Mouse (Mus musculus) erythroid progenitor cell, adult 5-6 weeks (primary cell): ENCODE measurements around the gene Pemt. TPM values are rescaled to one million over a fixed set of nuclear protein-coding genes. Genes with fewer than 3 reads are reported as not detected.

Experiments
- ATAC-seq: replicated peaks from 2 replicates; pipeline ENCODE4 v1.8.0; 2016; ENCODE audit warnings: moderate number of reproducible peaks, mild to moderate bottlenecking, moderate TSS enrichment, inconsistent platforms; ENCODE audit not compliant: poor library complexity, low FRiP score, severe bottlenecking
- total RNA-seq, 2 experiments: library from RNA; stranded (forward) in 1 of 2; stranded (reverse) in 1 of 2; fragments of 150-400 nt in 1 of 2; fragments of 186-747, 209-891 nt in 1 of 2; gene quantifications; 2 replicates each; pipeline versions ENCODE4 v1.2.3 to v1.2.4; 2015 to 2017; ENCODE audit warnings: low replicate concordance in 2 of 2

The Pemt gene
- total RNA-seq, 2 experiments from 2014 or later, result not detected

DNA sequence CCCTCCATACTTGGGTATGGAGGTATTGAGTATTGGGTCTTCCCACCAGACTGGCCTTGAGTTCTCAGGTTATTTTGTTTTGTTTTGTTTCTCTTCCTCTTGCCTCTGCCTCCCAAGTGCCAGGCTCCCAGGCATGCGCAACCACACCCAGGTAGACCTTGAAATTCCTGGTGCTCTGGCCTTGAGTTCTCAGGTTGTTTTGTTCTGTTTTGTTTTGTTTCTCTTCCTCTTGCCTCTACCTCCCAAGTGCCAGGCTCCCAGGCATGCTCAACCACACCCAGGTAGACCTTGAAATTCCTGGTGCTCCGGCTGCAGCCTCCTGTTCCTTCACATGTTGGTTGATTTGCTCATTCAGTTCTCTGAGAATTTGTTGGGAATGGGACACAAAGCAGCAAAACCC, 13.7 kb upstream of the Pemt start:
- no peak for ATAC-seq

GRCm38 (mm10) chr11:60058441-60058840, 12.2 kb upstream of the Pemt start:
- no peak for ATAC-seq

DNA sequence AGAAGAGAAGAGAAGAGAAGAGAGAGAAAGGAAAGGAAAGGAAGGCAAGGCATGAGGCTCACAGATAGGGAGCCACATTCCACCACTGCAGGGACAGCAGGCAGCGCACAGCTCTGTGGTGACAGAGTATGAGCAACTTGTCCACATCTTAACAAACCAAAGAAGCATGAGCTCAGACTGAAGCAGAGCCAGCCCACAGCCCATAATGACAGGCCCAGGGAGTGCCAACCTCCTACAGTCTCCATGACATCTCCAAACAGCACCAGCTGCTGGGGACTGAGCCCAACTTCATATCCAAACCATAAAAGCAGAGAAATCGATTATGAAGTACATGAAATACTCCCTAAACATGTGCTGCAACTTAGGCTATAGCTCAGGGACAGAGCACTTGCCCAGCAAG, 11.7 kb upstream of the Pemt start:
- ATAC-seq, result no peak

GRCm38 (mm10) chr11:60056520-60056919, 10.2 kb upstream of the Pemt start:
- ATAC-seq, result no peak

- no peak for ATAC-seq
Measured at GRCm38 (mm10) chr11:60048841-60049240, 2.6 kb upstream of the Pemt start.

DNA sequence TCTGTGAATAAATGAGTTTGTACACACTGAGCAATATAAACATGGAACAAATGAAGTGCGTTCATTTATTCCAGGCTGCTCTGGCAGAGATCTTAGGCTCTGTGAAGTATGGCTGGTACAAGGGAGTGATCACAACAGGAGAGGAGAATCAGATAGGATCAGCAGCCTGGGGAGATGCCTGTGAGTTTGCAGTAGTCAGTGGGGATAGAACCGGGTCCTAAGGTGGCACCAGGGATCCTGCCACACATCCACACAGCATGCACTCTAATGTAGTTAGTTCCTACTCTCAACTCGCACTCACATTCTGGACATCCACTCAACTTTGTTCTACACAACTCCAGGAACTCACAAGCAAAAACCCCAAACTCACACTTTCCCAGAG, 622 bp downstream of the Pemt start:
- ATAC-seq, result no peak

- no peak for ATAC-seq
Measured at GRCm38 (mm10) chr11:60044777-60045176, 1.5 kb downstream of the Pemt start.

DNA sequence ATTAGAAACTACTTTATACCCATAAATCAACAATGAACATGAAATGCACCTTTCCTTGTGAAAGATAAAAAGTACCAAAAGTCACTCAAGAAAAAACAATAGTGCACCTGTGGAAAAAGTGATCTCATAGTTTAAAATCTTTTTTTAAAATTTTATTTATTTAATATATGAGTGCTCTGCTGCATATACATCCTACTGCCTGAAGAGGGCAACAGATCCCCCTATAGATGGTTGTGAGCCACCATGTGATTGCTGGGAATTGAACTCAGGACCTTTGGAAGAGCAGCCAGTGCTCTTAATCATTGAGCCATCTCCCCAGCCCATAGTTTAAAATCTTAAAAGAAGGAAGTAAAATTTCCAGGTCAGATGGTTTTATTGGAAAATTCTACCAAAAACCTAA, 4.0 kb downstream of the Pemt start:
- ATAC-seq, result no peak

- ATAC-seq, result no peak
Measured at GRCm38 (mm10) chr11:60036537-60037220, 9.6 kb downstream of the Pemt start.

- ATAC-seq, result no peak
Measured at GRCm38 (mm10) chr11:60034911-60035400, 11.3 kb downstream of the Pemt start.

DNA sequence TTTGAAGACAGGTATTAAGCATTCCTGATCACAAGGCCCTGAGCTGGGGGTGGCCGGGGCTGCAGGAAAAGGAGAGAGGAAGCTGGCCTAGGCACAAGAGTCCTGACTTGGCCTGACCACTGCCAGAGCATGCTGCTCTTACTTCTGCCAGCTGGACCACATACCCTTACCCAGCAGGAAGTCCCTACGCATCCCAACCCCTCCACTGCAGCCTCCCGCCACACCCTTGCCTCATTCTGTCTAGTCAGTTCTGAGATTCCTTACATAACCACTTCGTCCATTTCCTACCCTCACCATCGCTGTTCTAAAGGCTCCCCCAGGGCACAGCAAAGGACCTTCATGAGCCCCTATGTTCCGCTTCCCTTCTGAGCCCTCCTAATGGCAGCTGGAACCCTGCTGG, 12.0 kb downstream of the Pemt start:
- no peak for ATAC-seq

- ATAC-seq, result no peak
Measured at GRCm38 (mm10) chr11:60032586-60033430, 13.5 kb downstream of the Pemt start.

- ATAC-seq, result no peak
Measured at GRCm38 (mm10) chr11:60030747-60031331, 15.4 kb downstream of the Pemt start.

GRCm38 (mm10) chr11:60029976-60030375, 16.3 kb downstream of the Pemt start:
- ATAC-seq, result no peak

- no peak for ATAC-seq
Measured at GRCm38 (mm10) chr11:60027913-60028875, 18.1 kb downstream of the Pemt start.

GRCm38 (mm10) chr11:60027272-60027671, 19.0 kb downstream of the Pemt start:
- ATAC-seq, result peak; percentile 70

- ATAC-seq, result no peak
Measured at GRCm38 (mm10) chr11:60026166-60026565, 20.1 kb downstream of the Pemt start.

- no peak for ATAC-seq
Measured at GRCm38 (mm10) chr11:60021201-60021600, 25.1 kb downstream of the Pemt start.

- ATAC-seq, result no peak
Measured at GRCm38 (mm10) chr11:60016726-60017125, 29.6 kb downstream of the Pemt start.

DNA sequence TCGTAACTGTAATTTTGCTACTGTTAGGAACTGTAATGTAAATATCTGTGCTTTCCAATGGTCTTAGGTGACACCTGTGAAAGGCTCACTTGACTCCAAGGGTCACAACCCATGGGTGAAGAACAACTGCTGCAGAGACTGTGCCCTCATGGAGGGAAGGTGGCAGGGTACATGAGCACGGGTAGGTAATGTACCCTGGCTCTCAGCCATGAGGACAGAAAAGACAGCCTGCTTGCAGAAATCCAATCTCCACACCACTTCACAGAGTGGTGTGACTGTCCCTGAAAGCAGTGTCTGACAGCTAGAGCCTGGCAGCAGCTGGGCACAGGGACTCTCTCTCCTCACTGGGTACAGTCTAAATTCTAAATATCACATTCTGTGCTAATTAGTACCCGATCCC, 34.8 kb downstream of the Pemt start:
- no peak for ATAC-seq
